Mouse (Mus musculus): ENCODE data around the gene Ccl17.

- TF ChIP-seq POLR2A (IDR thresholded peaks at IDR 0.05; ENCODE audit: borderline replicate concordance, low read depth, low read length) (no peak), CTCF (IDR thresholded peaks at IDR 0.05; ENCODE audit: low read depth, low read length) (no peak)
Measured at GRCm38 (mm10) chr8:94857011-94857345, 46.7 kb downstream of the Ccl17 start.
